ENCODE assay signal across 2 mouse cellular contexts in genomic region chr7:39748395-39748794, GRCm38 (mm10).
DNase-seq lines count a peak whose midpoint lies in the region; TF ChIP-seq lines count a peak whose summit lies in the region.
"Not testable (repeated sequence)": the region's sequence is repeated elsewhere in the genome, so short reads cannot be mapped to it uniquely, and the experiment has no call there.

No protein-coding gene starts in this region.

- H3K4me3 ChIP-seq in CH12.LX (replicated peaks in 1 of 3; ENCODE audit: low read depth in 2 of 3, low read length in 2 of 3, poor library complexity in 1 of 3); ES-E14 (ENCODE audit: insufficient read depth in 1 of 2, low read depth in 1 of 2, low read length in 2 of 2, poor library complexity in 1 of 2, severe bottlenecking in 1 of 2): not testable (repeated sequence)

- H3K9me3 ChIP-seq in CH12.LX (replicated peaks; ENCODE audit: low read length); ES-E14 (ENCODE audit: control insufficient read depth, insufficient read depth, low read depth, low read length): not testable (repeated sequence)

- H3K27me3 ChIP-seq in CH12.LX (replicated peaks) = not testable (repeated sequence)

- not testable (repeated sequence) for DNase-seq in CH12.LX (ENCODE audit: extremely low read depth); ES-E14 (ENCODE audit: low read depth, low spot score)

- H3K36me3 ChIP-seq in CH12.LX (replicated peaks in 1 of 2; ENCODE audit: control insufficient read depth in 1 of 2, insufficient read depth in 1 of 2, low read length in 1 of 2); ES-E14 (ENCODE audit: control insufficient read depth, insufficient read depth, low read length, poor library complexity, severe bottlenecking): not testable (repeated sequence)

- TF ChIP-seq EP300 in CH12.LX (IDR thresholded peaks at IDR 0.05; ENCODE audit: low read length) = not testable (repeated sequence)

- not testable (repeated sequence) for H3K9ac ChIP-seq in CH12.LX (ENCODE audit: insufficient read depth, low read depth); ES-E14 (ENCODE audit: insufficient read depth, low read depth, low read length, poor library complexity, severe bottlenecking)

- TF ChIP-seq RAD21 in CH12.LX (IDR thresholded peaks at IDR 0.05; ENCODE audit: low read depth, low read length) = not testable (repeated sequence)

- in situ Hi-C loops in CH12.LX (cut with MboI; ENCODE audit: low pct_ligation_motif_present, low pct_unique_long_range_greater_than_20kb, low sequenced_read_pairs); ES-E14 (cut with MboI; ENCODE audit: low sequenced_read_pairs in 2 of 2, unreplicated experiment in 2 of 2): not testable (repeated sequence)

- H3K27ac ChIP-seq in CH12.LX (ENCODE audit: insufficient read depth, low read depth); ES-E14 (ENCODE audit: insufficient read depth, low read depth, low read length, poor library complexity, severe bottlenecking): not testable (repeated sequence)

- TF ChIP-seq POLR2A in CH12.LX (IDR thresholded peaks at IDR 0.05; ENCODE audit: low read depth, low read length) = not testable (repeated sequence)

- dilution Hi-C loops in CH12.LX (cut with MboI; ENCODE audit: extremely low pct_ligation_motif_present, extremely low pct_unique_long_range_greater_than_20kb, low sequenced_read_pairs) = not testable (repeated sequence)

- TF ChIP-seq CTCF in CH12.LX (conservative IDR thresholded peaks at IDR 0.05 in 1 of 2, IDR thresholded peaks at IDR 0.05 in 1 of 2; ENCODE audit: low read depth in 2 of 2, low read length in 2 of 2) = not testable (repeated sequence)

- not testable (repeated sequence) for H3K79me2 ChIP-seq in CH12.LX (replicated peaks; ENCODE audit: control insufficient read depth, extremely low read depth, insufficient read depth, poor library complexity, severe bottlenecking)

- H3K4me1 ChIP-seq in CH12.LX (ENCODE audit: control insufficient read depth in 1 of 2, insufficient read depth in 2 of 2); ES-E14 (ENCODE audit: control insufficient read depth in 2 of 2, insufficient read depth in 2 of 2, low read length in 2 of 2, poor library complexity in 1 of 2): not testable (repeated sequence)

- H3K4me2 ChIP-seq in CH12.LX (ENCODE audit: insufficient read depth, low read depth, poor library complexity, severe bottlenecking) = not testable (repeated sequence)

TF ChIP-seq in CH12.LX, 34 proteins besides CTCF, POLR2A, EP300 and RAD21:
- TF ChIP-seq MAFK (IDR thresholded peaks at IDR 0.05; ENCODE audit: insufficient replicate concordance, low read length) = peak; percentile 87

TF ChIP-seq in ES-E14, 5 proteins besides CTCF, POLR2A, EP300 and RAD21:
- peak; percentile 97 for TF ChIP-seq MAFK (IDR thresholded peaks at IDR 0.05; ENCODE audit: insufficient read depth, low read depth, low read length)
